ENCODE assay signal across 10 mouse cellular contexts in the genomic region with DNA sequence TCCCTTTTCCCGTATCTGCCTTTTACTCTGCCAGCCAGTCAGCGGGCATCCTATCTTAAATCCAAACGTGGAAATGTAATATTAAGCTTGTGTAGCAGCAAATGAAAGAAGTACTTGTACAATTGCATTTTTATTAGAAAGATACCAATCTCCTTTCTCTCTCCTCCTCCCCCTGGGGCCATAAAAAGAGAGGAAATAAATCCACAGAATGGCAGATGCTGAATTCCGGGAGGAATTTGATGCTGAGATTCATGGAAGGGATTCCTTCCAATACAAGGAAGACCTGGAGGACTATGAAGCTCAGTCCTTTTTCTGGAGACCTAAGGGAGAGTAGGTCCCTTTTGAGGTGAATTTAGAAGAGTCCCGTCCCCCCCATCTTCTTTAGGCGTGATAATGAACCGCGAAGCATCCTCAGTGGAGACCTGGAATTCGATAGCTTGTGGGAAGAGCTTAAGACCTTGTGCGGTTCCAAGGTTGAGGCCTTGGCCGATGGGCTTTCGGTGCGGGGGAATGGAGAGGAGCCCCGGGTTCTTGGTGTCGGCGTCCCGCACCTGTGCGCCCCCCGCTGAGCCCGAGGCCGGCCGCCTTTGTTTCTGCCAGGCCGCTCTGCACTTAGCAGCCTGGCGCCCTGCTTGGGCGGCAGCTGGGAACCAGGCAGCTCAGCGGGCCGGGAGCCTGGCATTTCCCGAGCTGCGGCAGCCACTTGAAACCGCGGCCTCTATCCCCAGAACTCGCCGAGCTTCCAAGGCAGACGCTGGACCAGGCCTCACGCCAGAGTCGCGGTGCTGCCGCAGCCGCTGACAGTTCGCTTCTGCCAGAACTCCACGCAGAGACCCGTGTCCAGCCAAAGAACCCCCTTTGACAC. TPM values are rescaled to one million over a fixed set of nuclear protein-coding genes. Genes with fewer than 3 reads are reported as not detected.
A peak's percentile ranks its signal among the peaks of the same experiment; 100 is the strongest.
DNase-seq lines count a peak whose midpoint lies in the region; ATAC-seq lines count a peak whose summit lies in the region.
"Had no signal": no experiment of that assay in that cellular context is flagged by ENCODE, and none has a peak within 500 bp of the region (broad histone marks: within the 10 kb centered on the region; RNA-seq: fewer than 3 reads in every experiment).

No protein-coding gene starts in this region.

- H3K4me1 ChIP-seq in forebrain, embryonic 11.5 days (replicated peaks; ENCODE audit: control insufficient read depth, insufficient read depth, low read length): 0 out of 2 replicates have a peak, but pooled peaks cover 3% of the 10 kb centered on the region
- H3K4me1 ChIP-seq in forebrain, embryonic 16.5 days (replicated peaks; ENCODE audit: control insufficient read depth, insufficient read depth, low read length): 0 out of 2 replicates have a peak, but pooled peaks cover 3% of the 10 kb centered on the region
- peaks cover 25% of the 10 kb centered on the region for H3K4me1 ChIP-seq in lung, embryonic 16.5 days (replicated peaks; ENCODE audit: control insufficient read depth, insufficient read depth, low read length)
- peaks cover 33% of the 10 kb centered on the region for H3K4me1 ChIP-seq in stomach, embryonic 14.5 days (ENCODE audit: control insufficient read depth, insufficient read depth, low read length)
- peaks cover 3% of the 10 kb centered on the region; the same call in 1 of the 2 replicates for H3K4me1 ChIP-seq in midbrain, embryonic 11.5 days (ENCODE audit: control insufficient read depth, insufficient read depth, low read length)

- peak; percentile 67 for DNase-seq in forebrain, embryonic 11.5 days (ENCODE audit: low spot score)
- no peak for DNase-seq in lung, postnatal 25 days (ENCODE audit: low spot score)
- DNase-seq in kidney, postnatal 10 days: peak; percentile 73
- no peak for DNase-seq in midbrain, embryonic 11.5 days (ENCODE audit: low spot score, missing footprints)
- DNase-seq: cerebellum, adult 18-20 months had no signal

- no peaks in the 10 kb centered on the region for H3K36me3 ChIP-seq in forebrain, embryonic 11.5 days (ENCODE audit: control insufficient read depth, insufficient read depth, low read length)
- H3K36me3 ChIP-seq in forebrain, embryonic 16.5 days (ENCODE audit: control insufficient read depth, insufficient read depth): no peaks in the 10 kb centered on the region
- no peaks in the 10 kb centered on the region for H3K36me3 ChIP-seq in lung, embryonic 16.5 days (ENCODE audit: control insufficient read depth, insufficient read depth, low read length)
- peaks cover 15% of the 10 kb centered on the region for H3K36me3 ChIP-seq in stomach, embryonic 14.5 days (ENCODE audit: control insufficient read depth, insufficient read depth, low read length)
- no peaks in the 10 kb centered on the region for H3K36me3 ChIP-seq in midbrain, embryonic 11.5 days (ENCODE audit: control insufficient read depth, insufficient read depth, low read length)

- no peak for ATAC-seq in forebrain, embryonic 11.5 days (replicated peaks; ENCODE audit: low FRiP score)
- no peak; the same call in 1 of the 2 replicates for ATAC-seq in forebrain, embryonic 16.5 days
- no peak for ATAC-seq in lung, embryonic 16.5 days (ENCODE audit: low read depth)
- ATAC-seq in stomach, embryonic 14.5 days (ENCODE audit: insufficient number of reproducible peaks, insufficient read depth, low FRiP score, low read depth): no peak
- ATAC-seq in midbrain, embryonic 11.5 days (ENCODE audit: low FRiP score): no peak
- no peak for ATAC-seq in granulocyte monocyte progenitor cell, adult 5-6 weeks (replicated peaks; ENCODE audit: poor library complexity, severe bottlenecking)

- peaks cover 97% of the 10 kb centered on the region for H3K27me3 ChIP-seq in forebrain, embryonic 11.5 days (ENCODE audit: control insufficient read depth, insufficient read depth, low read length)
- H3K27me3 ChIP-seq in forebrain, embryonic 16.5 days (replicated peaks; ENCODE audit: control insufficient read depth, insufficient read depth, low read length): peaks cover 89% of the 10 kb centered on the region
- peaks cover 38% of the 10 kb centered on the region for H3K27me3 ChIP-seq in lung, embryonic 16.5 days (ENCODE audit: control insufficient read depth, insufficient read depth, low read depth, low read length)
- H3K27me3 ChIP-seq in stomach, embryonic 14.5 days (ENCODE audit: control insufficient read depth, insufficient read depth, low read length): no peaks in the 10 kb centered on the region
- H3K27me3 ChIP-seq in midbrain, embryonic 11.5 days (ENCODE audit: control insufficient read depth, insufficient read depth, low read length): peaks cover 99% of the 10 kb centered on the region

- H3K9ac ChIP-seq in forebrain, embryonic 11.5 days (ENCODE audit: low read length): no peak overlapping the region
- H3K9ac ChIP-seq in forebrain, embryonic 16.5 days (replicated peaks; ENCODE audit: low read depth, low read length): no peak overlapping the region
- H3K9ac ChIP-seq in lung, embryonic 16.5 days (ENCODE audit: low read length): peak overlapping the region; percentile 80
- H3K9ac ChIP-seq in stomach, embryonic 14.5 days (replicated peaks; ENCODE audit: low read depth, low read length): peak overlapping the region; percentile 78
- no peak overlapping the region for H3K9ac ChIP-seq in midbrain, embryonic 11.5 days (ENCODE audit: low read length)

- no peak overlapping the region for H3K4me2 ChIP-seq in forebrain, embryonic 11.5 days (ENCODE audit: low read depth, low read length, severe bottlenecking)
- no peak overlapping the region for H3K4me2 ChIP-seq in forebrain, embryonic 16.5 days (ENCODE audit: low read length)
- H3K4me2 ChIP-seq in lung, embryonic 16.5 days (ENCODE audit: low read depth, low read length): peak overlapping the region; percentile 96
- H3K4me2 ChIP-seq in stomach, embryonic 14.5 days (replicated peaks; ENCODE audit: low read depth, low read length): peak overlapping the region; percentile 61
- no peak overlapping the region for H3K4me2 ChIP-seq in midbrain, embryonic 11.5 days

- H3K4me3 ChIP-seq in forebrain, embryonic 11.5 days (ENCODE audit: low read depth, low read length): no peak overlapping the region
- no peak overlapping the region for H3K4me3 ChIP-seq in forebrain, embryonic 16.5 days (replicated peaks; ENCODE audit: low read length)
- peak overlapping the region; percentile 37 for H3K4me3 ChIP-seq in lung, embryonic 16.5 days (ENCODE audit: low read length)
- H3K4me3 ChIP-seq in stomach, embryonic 14.5 days (ENCODE audit: low read depth, low read length): peak overlapping the region; percentile 78
- no peak overlapping the region for H3K4me3 ChIP-seq in midbrain, embryonic 11.5 days (ENCODE audit: low read depth, low read length)
- H3K4me3 ChIP-seq: layer of hippocampus, adult 2 months had no signal

- H3K27ac ChIP-seq in forebrain, embryonic 11.5 days (ENCODE audit: low read depth, low read length): no peak overlapping the region
- H3K27ac ChIP-seq in forebrain, embryonic 16.5 days (ENCODE audit: low read length): no peak overlapping the region
- H3K27ac ChIP-seq in lung, embryonic 16.5 days (ENCODE audit: low read length): peak overlapping the region; percentile 96
- H3K27ac ChIP-seq in stomach, embryonic 14.5 days (ENCODE audit: low read length): peak overlapping the region; percentile 98
- no peak overlapping the region for H3K27ac ChIP-seq in midbrain, embryonic 11.5 days (ENCODE audit: low read depth, low read length)
- H3K27ac ChIP-seq: layer of hippocampus, adult 2 months had no signal

- H3K9me3 ChIP-seq in forebrain, embryonic 11.5 days (ENCODE audit: control insufficient read depth, low read length): no peaks in the 10 kb centered on the region
- no peaks in the 10 kb centered on the region for H3K9me3 ChIP-seq in forebrain, embryonic 16.5 days (ENCODE audit: control insufficient read depth, low read length)
- H3K9me3 ChIP-seq in lung, embryonic 16.5 days (ENCODE audit: control insufficient read depth, low read length): no peaks in the 10 kb centered on the region
- no peaks in the 10 kb centered on the region for H3K9me3 ChIP-seq in stomach, embryonic 14.5 days (ENCODE audit: control insufficient read depth, low read depth, low read length)
- H3K9me3 ChIP-seq in midbrain, embryonic 11.5 days (ENCODE audit: control insufficient read depth, low read length): no peaks in the 10 kb centered on the region

- WGBS in forebrain, embryonic 11.5 days: under 1% methylated on average over 42 of the region's 42 CpGs
- 1% methylated on average over 40 of the region's 42 CpGs for WGBS in forebrain, embryonic 16.5 days
- WGBS in lung, embryonic 16.5 days: 5% methylated on average over 39 of the region's 42 CpGs
- WGBS in stomach, embryonic 14.5 days: 4% methylated on average over 42 of the region's 42 CpGs
- under 1% methylated on average over 42 of the region's 42 CpGs for WGBS in midbrain, embryonic 11.5 days

RNA-seq across cellular contexts. Expression of gene Hoxa2, which starts 3.8 kb away (rescaled TPM):
- not detected in 2 replicates for polyA plus RNA-seq in forebrain, embryonic 11.5 days (2014; fragmentation: Nextera tagmentation; extraction: Ambion mirVana)
- not detected in 2 replicates for polyA plus RNA-seq in forebrain, embryonic 16.5 days (2015; fragmentation: Nextera tagmentation; extraction: Ambion mirVana)
- polyA plus RNA-seq in lung, embryonic 16.5 days (2015; fragmentation: Nextera tagmentation; extraction: Ambion mirVana): 9.5 and 10.2 TPM in 2 replicates
- 17.4 and 18.5 TPM in 2 replicates for polyA plus RNA-seq in stomach, embryonic 14.5 days (2014; fragmentation: Nextera tagmentation; extraction: Ambion mirVana)
- polyA plus RNA-seq in midbrain, embryonic 11.5 days (2014; fragmentation: Nextera tagmentation; extraction: Ambion mirVana): 0.14 and 0.26 TPM in 2 replicates
- total RNA-seq in granulocyte monocyte progenitor cell, adult 5-6 weeks (2014; fragmentation: Nextera tagmentation): 0.53 TPM in 1 of 2 replicates, not detected in the other
- total RNA-seq in granulocyte monocyte progenitor cell, adult 5-6 weeks (2017): not detected in 2 replicates
- total RNA-seq: layer of hippocampus, adult 2 months had no signal

RNA-seq across cellular contexts. Expression of gene 5730596B20Rik, which starts 8.9 kb away (rescaled TPM):
- polyA plus RNA-seq in forebrain, embryonic 11.5 days (2014; fragmentation: Nextera tagmentation; extraction: Ambion mirVana): not detected in 2 replicates
- polyA plus RNA-seq in forebrain, embryonic 16.5 days (2015; fragmentation: Nextera tagmentation; extraction: Ambion mirVana): not detected in 2 replicates
- 2.4 and 2.5 TPM in 2 replicates for polyA plus RNA-seq in lung, embryonic 16.5 days (2015; fragmentation: Nextera tagmentation; extraction: Ambion mirVana)
- 4.4 and 4.7 TPM in 2 replicates for polyA plus RNA-seq in stomach, embryonic 14.5 days (2014; fragmentation: Nextera tagmentation; extraction: Ambion mirVana)
- polyA plus RNA-seq in midbrain, embryonic 11.5 days (2014; fragmentation: Nextera tagmentation; extraction: Ambion mirVana): not detected in 2 replicates
- not detected in 2 replicates for total RNA-seq in granulocyte monocyte progenitor cell, adult 5-6 weeks (2014; fragmentation: Nextera tagmentation)
- not detected in 2 replicates for total RNA-seq in granulocyte monocyte progenitor cell, adult 5-6 weeks (2017)
- total RNA-seq: layer of hippocampus, adult 2 months had no signal

RNA-seq across cellular contexts. Expression of gene Hoxa1, which starts 10.3 kb away (rescaled TPM):
- polyA plus RNA-seq in forebrain, embryonic 11.5 days (2014; fragmentation: Nextera tagmentation; extraction: Ambion mirVana): 0.43 TPM in 1 of 2 replicates, not detected in the other
- not detected in 2 replicates for polyA plus RNA-seq in forebrain, embryonic 16.5 days (2015; fragmentation: Nextera tagmentation; extraction: Ambion mirVana)
- 1.4 and 1.6 TPM in 2 replicates for polyA plus RNA-seq in lung, embryonic 16.5 days (2015; fragmentation: Nextera tagmentation; extraction: Ambion mirVana)
- polyA plus RNA-seq in stomach, embryonic 14.5 days (2014; fragmentation: Nextera tagmentation; extraction: Ambion mirVana): 2.1 and 3.0 TPM in 2 replicates
- 0.53 and 0.63 TPM in 2 replicates for polyA plus RNA-seq in midbrain, embryonic 11.5 days (2014; fragmentation: Nextera tagmentation; extraction: Ambion mirVana)
- total RNA-seq in granulocyte monocyte progenitor cell, adult 5-6 weeks (2014; fragmentation: Nextera tagmentation): 0.43 TPM in 1 of 2 replicates, not detected in the other
- total RNA-seq in granulocyte monocyte progenitor cell, adult 5-6 weeks (2017): 0.46 TPM in 1 of 2 replicates, not detected in the other
- total RNA-seq: layer of hippocampus, adult 2 months had no signal

RNA-seq across cellular contexts. Expression of gene Hoxa4, which starts 23.1 kb away (rescaled TPM):
- not detected in 2 replicates for polyA plus RNA-seq in forebrain, embryonic 11.5 days (2014; fragmentation: Nextera tagmentation; extraction: Ambion mirVana)
- polyA plus RNA-seq in forebrain, embryonic 16.5 days (2015; fragmentation: Nextera tagmentation; extraction: Ambion mirVana): not detected in 2 replicates
- polyA plus RNA-seq in lung, embryonic 16.5 days (2015; fragmentation: Nextera tagmentation; extraction: Ambion mirVana): 2.4 and 2.7 TPM in 2 replicates
- 6.7 and 6.8 TPM in 2 replicates for polyA plus RNA-seq in stomach, embryonic 14.5 days (2014; fragmentation: Nextera tagmentation; extraction: Ambion mirVana)
- not detected in 2 replicates for polyA plus RNA-seq in midbrain, embryonic 11.5 days (2014; fragmentation: Nextera tagmentation; extraction: Ambion mirVana)
- 0.15 and 1.5 TPM in 2 replicates for total RNA-seq in granulocyte monocyte progenitor cell, adult 5-6 weeks (2014; fragmentation: Nextera tagmentation)
- 0.17 and 0.41 TPM in 2 replicates for total RNA-seq in granulocyte monocyte progenitor cell, adult 5-6 weeks (2017)
- total RNA-seq: layer of hippocampus, adult 2 months had no signal

RNA-seq across cellular contexts. Expression of gene Hoxa5, which starts 36.0 kb away (rescaled TPM):
- polyA plus RNA-seq in forebrain, embryonic 11.5 days (2014; fragmentation: Nextera tagmentation; extraction: Ambion mirVana): not detected in 2 replicates
- polyA plus RNA-seq in forebrain, embryonic 16.5 days (2015; fragmentation: Nextera tagmentation; extraction: Ambion mirVana): not detected in 2 replicates
- 32.3 and 36.3 TPM in 2 replicates for polyA plus RNA-seq in lung, embryonic 16.5 days (2015; fragmentation: Nextera tagmentation; extraction: Ambion mirVana)
- 24.4 and 27.1 TPM in 2 replicates for polyA plus RNA-seq in stomach, embryonic 14.5 days (2014; fragmentation: Nextera tagmentation; extraction: Ambion mirVana)
- not detected in 2 replicates for polyA plus RNA-seq in midbrain, embryonic 11.5 days (2014; fragmentation: Nextera tagmentation; extraction: Ambion mirVana)
- 2.3 and 2.8 TPM in 2 replicates for total RNA-seq in granulocyte monocyte progenitor cell, adult 5-6 weeks (2014; fragmentation: Nextera tagmentation)
- total RNA-seq in granulocyte monocyte progenitor cell, adult 5-6 weeks (2017): 0.36 and 0.43 TPM in 2 replicates
- total RNA-seq: layer of hippocampus, adult 2 months had no signal

Comparison
In these comparisons a context has a peak if more than half of its experiments do, and no peak if none do; other contexts are left out.
1. DNase-seq: peak in forebrain, embryonic 11.5 days (single experiment) and kidney, postnatal 10 days (single experiment); none in lung, postnatal 25 days (single experiment) and midbrain, embryonic 11.5 days (single experiment).
2. H3K27ac ChIP-seq: peak in lung, embryonic 16.5 days (single experiment) and stomach, embryonic 14.5 days (single experiment); none in forebrain, embryonic 11.5 days (single experiment), forebrain, embryonic 16.5 days (single experiment) and midbrain, embryonic 11.5 days (single experiment).
3. H3K4me2 ChIP-seq: peak in lung, embryonic 16.5 days (single experiment) and stomach, embryonic 14.5 days (single experiment); none in forebrain, embryonic 11.5 days (single experiment), forebrain, embryonic 16.5 days (single experiment) and midbrain, embryonic 11.5 days (single experiment).
4. H3K4me3 ChIP-seq: peak in lung, embryonic 16.5 days (single experiment) and stomach, embryonic 14.5 days (single experiment); none in forebrain, embryonic 11.5 days (single experiment), forebrain, embryonic 16.5 days (single experiment) and midbrain, embryonic 11.5 days (single experiment).
5. H3K9ac ChIP-seq: peak in lung, embryonic 16.5 days (single experiment) and stomach, embryonic 14.5 days (single experiment); none in forebrain, embryonic 11.5 days (single experiment), forebrain, embryonic 16.5 days (single experiment) and midbrain, embryonic 11.5 days (single experiment).